Mouse (Mus musculus): ENCODE measurements around the gene Kdm8.

Gene Kdm8

DNA sequence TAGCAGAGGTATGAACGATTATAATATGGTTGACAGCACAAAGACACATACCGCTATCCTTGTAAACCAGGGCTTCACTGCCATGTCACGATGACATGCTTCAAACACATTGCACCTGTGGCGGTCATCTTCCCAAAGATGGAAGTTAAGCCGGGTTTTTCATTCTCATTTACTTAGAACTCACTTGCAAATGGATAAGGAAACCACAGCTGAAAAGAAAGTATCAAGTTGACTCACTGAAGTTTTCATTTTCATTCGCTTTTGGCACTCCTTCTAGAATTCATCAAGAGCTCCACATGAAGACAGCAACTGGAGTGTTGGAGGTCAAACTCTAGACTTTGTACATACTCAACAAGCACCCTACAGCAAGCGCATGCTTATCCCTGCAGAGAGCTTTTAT lies 56.4 kb downstream of the Kdm8 start:
- in situ Hi-C loops (cut with MboI, MseI), result no loop called here

DNA sequence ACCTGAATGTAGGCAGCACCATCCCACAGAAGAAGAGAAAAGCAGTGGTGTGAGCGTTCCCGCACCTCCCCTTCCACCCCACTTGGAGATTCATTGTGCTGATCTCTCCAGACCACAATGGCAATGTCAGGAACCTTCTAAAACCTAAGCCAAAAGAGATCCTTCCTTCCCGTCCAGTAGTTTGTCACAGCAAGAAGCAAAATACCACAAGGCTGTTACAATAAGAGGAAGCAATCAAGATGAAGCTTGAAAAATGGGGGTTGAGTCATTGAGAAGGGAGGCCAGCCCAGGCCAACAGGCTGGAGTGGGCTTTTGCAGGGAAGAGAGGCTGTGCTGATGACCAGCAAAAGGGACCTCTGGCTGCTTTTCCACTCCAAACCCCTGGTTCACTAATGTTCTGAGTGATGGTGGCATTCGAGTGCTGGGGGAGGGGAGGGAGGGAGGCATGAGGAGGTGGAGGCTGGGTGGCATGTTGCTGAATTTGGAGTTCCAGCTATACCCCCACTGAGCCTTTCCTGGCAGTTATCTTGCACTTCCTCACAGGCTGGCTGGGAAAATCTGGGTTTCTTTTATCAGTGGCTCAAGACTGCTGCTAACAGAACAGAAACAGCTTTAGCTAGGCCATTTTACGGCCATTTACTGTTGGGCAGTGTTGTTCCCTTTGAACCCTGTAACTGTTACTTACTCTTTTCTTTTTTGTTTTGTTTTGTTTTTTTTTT lies 59.1 kb downstream of the Kdm8 start:
- in situ Hi-C loops (cut with MboI, MseI), result no loop called here

DNA sequence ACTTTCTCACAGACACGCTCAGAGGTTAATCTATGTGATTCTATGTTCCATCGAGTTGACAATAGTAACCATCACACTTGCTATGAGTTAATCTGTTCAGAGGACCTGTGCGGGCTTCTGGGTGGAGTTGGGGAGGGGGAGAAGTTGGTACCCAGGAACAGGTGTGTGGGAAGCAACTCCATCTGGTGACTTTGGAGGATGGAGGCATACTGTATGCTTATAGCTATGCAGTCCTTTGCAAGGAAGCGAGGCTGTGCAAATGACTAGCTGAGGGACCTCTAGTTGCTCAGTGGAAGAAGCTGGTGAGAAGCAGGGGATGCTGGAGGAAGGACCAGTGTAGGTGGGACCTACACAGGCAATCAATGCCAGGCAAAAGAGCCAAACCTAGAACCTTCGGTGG lies 60.1 kb downstream of the Kdm8 start:
- in situ Hi-C loops (cut with MboI, MseI), result no loop called here

DNA sequence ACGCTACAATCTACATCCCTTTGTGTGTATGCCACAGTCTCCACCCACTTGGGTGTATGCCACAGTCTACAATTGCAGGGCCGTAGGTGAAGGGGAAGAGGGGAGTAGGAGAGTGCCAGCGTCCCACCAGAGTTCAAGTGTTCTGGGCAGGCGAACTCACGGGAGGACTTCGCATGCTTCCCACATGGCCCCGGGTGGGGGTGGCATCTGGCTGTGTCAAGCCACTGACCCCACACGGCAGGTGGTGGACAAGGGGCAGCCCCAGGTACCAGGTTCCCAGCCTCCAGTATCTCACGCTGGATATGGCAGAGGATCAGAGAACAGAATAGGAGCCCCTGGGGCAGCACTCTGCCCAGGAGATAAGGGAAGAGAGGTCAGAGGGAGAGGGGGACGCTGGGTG lies 61.1 kb downstream of the Kdm8 start:
- in situ Hi-C loops (cut with MboI, MseI), result no loop called here

- in situ Hi-C loops (cut with MboI, MseI), result no loop called here
Observed at GRCm38 (mm10) chr7:125507279-125507678, 62.8 kb downstream of the Kdm8 start.

DNA sequence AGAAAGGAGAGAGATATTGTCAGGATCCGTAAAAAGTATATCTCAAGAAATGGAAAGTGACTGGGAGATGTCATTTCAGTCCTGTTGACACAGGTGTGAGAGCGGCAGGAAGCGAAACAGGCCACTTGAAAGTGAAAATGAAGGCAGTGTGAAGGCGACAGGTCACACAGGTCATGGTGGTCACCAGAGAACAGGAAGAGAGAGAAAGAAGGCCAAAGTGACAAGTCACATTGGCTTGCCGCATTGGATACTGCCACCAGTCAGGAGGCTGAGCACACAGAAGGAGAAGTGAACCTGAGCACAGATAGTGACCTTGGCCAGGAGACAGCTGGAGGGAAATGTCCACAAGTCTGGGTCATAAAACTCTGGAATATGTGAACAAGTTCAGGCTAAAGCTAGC lies 67.0 kb downstream of the Kdm8 start:
- in situ Hi-C loops (cut with MboI, MseI), result no loop called here

DNA sequence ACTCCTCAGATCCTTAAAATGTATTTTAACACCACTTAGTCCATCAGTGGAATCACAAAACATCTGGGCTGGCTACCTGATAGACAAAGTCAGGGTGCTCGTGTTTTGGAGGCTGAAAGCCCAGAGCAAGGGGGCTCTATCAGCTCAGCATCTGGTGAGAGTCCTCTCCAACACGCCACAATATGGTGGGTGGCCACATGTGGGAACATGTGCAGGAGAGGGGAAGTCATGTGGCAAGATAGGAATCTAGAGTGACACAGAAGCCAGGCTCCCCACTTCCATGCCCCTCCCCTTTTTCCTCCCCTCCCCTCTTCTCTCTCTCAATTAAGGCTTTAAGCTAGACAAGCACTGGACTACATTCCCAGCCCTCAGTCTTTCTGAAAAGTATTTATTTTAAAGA lies 67.4 kb downstream of the Kdm8 start:
- in situ Hi-C loops (cut with MboI, MseI), result no loop called here
